Mouse (Mus musculus): ENCODE results near the gene Olfr645. TPM values are rescaled to one million over a fixed set of nuclear protein-coding genes. Genes with fewer than 3 reads are reported as not detected.

Olfr645 gene
- polyA plus RNA-seq (2015; fragmentation: Nextera tagmentation; extraction: Ambion mirVana), result not detected in 2 replicates

DNA sequence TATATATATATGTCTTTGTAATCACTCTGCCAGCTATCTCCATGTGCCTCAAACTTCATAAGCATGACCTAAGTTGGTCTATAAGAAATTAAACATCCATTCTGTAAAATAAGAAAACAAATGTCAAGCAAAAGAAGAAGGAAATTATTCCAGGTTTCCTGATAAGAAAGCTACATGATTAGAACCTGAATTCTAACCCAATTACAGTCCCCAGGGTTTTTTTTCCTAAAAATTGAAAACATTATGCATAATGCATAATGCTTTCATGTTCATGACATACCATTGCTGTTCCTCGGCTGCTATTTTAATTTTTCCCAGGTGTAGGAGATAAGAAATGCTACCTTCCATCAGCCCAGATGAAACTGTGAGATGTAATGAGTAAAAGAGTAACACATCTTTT is at the start of gene Olfr645:
Gene Olfr645, minus strand, starts transcription at position 101 of the 400 bp plus-strand sequence.
- no peaks in the 10 kb centered on the region for H3K27me3 ChIP-seq (replicated peaks)
- no peak within 1 kb of the TSS for H3K4me3 ChIP-seq (replicated peaks)
- no peak for ATAC-seq
- no peaks in the 10 kb centered on the region for H3K9me3 ChIP-seq
- no peaks in the 10 kb centered on the region for H3K4me1 ChIP-seq (replicated peaks)
- H3K36me3 ChIP-seq, result no peaks in the 10 kb centered on the region
- no peak within 1 kb of the TSS for H3K27ac ChIP-seq
- H3K4me2 ChIP-seq (replicated peaks), result no peak within 1 kb of the TSS
- 81% methylated on average over 1 of the region's 1 CpGs for WGBS
- no peak within 1 kb of the TSS for H3K9ac ChIP-seq

DNA sequence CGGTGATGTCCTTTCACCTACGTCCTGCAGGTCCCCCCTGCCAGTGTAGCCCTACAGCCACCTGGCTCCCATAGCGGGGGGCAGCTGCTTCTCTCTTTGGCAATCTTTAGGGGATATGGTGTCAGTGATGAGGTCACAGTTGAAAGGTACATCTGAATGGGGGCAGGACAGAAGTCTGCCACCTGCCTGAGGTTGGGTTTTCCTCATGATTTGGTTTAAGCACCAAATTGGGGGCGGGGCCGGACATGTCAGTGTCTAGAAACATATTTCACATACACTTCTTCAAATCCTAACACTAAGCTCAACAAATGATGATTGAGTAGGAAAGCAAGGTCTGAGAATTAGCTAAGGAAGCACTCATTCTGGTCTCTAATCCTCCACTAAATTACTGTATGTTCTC is 44.5 kb upstream of the Olfr645 start, which contains the start of gene Ubqln5:
Gene Ubqln5, minus strand, starts transcription at position 101 of the 400 bp plus-strand sequence.
- WGBS, result 94% methylated on average over 5 of the region's 5 CpGs
- Histone ChIP-seq H3K27ac (no peak within 1 kb of the TSS), H3K27me3 (replicated peaks) (no peaks in the 10 kb centered on the region), H3K4me2 (replicated peaks) (no peak within 1 kb of the TSS), H3K4me3 (replicated peaks) (no peak within 1 kb of the TSS), H3K4me1 (replicated peaks) (no peaks in the 10 kb centered on the region), H3K9ac (no peak within 1 kb of the TSS), H3K36me3 (no peaks in the 10 kb centered on the region), H3K9me3 (no peaks in the 10 kb centered on the region)
- ATAC-seq, result no peak

DNA sequence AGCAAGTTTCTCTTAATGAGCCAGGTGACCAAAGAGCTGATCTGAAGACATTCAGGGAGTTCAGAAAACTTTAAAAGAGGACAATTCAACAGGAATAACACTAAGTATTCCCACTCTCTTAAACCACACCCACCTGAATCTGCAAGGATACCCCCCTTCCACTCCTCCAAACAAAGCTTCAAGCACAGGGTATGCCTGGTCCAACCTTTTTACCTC is 19.4 kb upstream of the Olfr645 start, which contains the start of gene Olfr646:
Gene Olfr646, plus strand, starts transcription at position 117 of the 216 bp plus-strand sequence.
- Histone ChIP-seq H3K27me3 (replicated peaks) (no peaks in the 10 kb centered on the region), H3K9me3 (no peaks in the 10 kb centered on the region), H3K9ac (no peak within 1 kb of the TSS), H3K27ac (no peak within 1 kb of the TSS), H3K4me1 (replicated peaks) (no peaks in the 10 kb centered on the region), H3K4me3 (replicated peaks) (no peak within 1 kb of the TSS), H3K4me2 (replicated peaks) (no peak within 1 kb of the TSS), H3K36me3 (no peaks in the 10 kb centered on the region)
- no peak for ATAC-seq

DNA sequence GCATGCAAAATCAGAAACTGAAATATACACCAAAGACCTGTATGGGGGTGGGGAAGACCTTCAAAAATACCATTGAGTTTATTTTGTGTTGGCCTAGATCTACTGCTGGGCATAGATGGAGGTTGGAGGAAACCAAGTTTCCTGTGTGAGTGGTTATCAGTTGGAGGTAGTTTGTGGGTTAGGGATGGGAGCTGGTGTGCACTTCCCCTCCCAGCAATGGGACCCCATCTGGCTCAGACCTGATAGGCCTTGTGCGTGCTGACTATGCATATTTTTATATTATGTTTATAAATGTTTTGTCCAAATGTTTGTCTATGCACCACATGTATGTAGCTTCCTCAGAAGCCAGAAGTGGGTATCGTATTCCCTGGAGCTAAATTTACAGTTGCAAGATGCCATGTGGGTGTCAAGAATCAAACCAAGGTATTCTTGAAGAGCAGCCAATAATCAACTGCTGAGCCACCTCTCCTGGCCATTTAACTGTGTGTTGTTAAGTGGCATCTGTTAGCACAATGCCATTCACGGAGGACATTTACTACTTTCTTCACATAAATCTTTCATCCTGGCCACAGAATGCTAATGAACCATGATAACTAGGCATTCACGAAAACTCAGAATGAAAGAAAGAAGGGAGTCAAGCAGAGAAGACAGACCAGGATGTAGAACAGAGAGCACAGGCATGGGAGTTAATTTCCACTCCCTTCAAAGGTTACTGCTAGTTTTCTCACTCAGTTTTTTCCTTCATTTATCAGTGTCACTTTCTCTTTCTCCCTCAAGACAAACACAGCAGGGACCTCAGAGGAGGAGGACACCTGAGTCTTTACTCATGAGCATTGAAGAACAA is 18.9 kb upstream of the Olfr645 start:
- ATAC-seq, result no peak
- WGBS, result 49% methylated on average over 4 of the region's 4 CpGs
- no peaks in the 10 kb centered on the region for H3K27me3 ChIP-seq (replicated peaks)
- H3K9me3 ChIP-seq, result no peaks in the 10 kb centered on the region
- H3K4me3 ChIP-seq (replicated peaks), result no peak overlapping the region
- no peaks in the 10 kb centered on the region for H3K4me1 ChIP-seq (replicated peaks)
- no peak overlapping the region for H3K4me2 ChIP-seq (replicated peaks)
- no peak overlapping the region for H3K27ac ChIP-seq
- no peaks in the 10 kb centered on the region for H3K36me3 ChIP-seq
- no peak overlapping the region for H3K9ac ChIP-seq

DNA sequence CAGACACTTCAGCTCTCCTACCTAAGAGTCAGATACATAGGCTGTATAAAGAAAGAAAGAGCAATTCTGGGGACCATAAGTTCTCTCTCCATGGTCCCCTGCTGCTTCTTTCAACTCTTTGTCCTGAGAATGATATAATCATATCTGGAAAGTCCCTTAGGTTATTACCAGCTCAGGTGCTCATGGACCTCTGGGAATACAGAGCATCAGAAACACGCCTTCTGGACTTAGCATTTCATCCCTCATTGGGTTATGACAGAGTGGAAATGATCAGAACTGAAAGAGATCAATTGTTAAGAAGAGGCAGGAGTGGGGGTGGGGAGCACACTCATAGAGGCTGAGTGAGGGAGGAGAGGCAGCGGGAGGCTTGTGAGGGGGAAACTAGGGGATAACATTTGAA is 13.5 kb downstream of the Olfr645 start, which contains the start of gene Olfr644:
Gene Olfr644, minus strand, starts transcription at position 101 of the 400 bp plus-strand sequence.
- no peak within 1 kb of the TSS for H3K4me2 ChIP-seq (replicated peaks)

DNA sequence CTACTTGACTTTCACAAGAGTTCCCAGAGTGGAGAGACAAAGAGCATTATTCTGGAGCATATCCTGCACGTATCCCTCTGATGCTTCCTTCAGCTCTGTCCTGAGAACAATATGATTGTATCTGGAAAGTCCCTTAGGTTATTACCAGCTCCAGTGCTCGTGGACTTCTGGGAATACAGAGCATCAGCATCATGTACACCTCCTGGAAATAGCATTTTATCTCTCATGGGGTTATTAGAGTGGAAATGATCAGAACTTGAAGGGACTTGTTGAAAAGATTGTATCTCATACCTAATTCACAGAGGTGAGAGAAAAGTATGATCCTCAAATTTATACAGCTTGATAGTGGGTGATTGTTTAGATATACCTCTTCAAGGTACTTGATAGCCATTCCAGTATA is 23.9 kb downstream of the Olfr645 start, which contains the start of gene 4930516K23Rik:
Gene 4930516K23Rik, minus strand, starts transcription at position 101 of the 400 bp plus-strand sequence.
- Histone ChIP-seq H3K27me3 (replicated peaks) (no peaks in the 10 kb centered on the region), H3K4me1 (replicated peaks) (no peaks in the 10 kb centered on the region), H3K9me3 (no peaks in the 10 kb centered on the region), H3K4me2 (replicated peaks) (no peak within 1 kb of the TSS), H3K36me3 (no peaks in the 10 kb centered on the region), H3K9ac (no peak within 1 kb of the TSS), H3K27ac (no peak within 1 kb of the TSS), H3K4me3 (replicated peaks) (no peak within 1 kb of the TSS)
- 44% methylated on average over 2 of the region's 2 CpGs for WGBS
- no peak for ATAC-seq

More for the DNA sequence above, 13.5 kb downstream of the Olfr645 start, which contains the start of gene Olfr644:
- no peak within 1 kb of the TSS for H3K9ac ChIP-seq
- no peaks in the 10 kb centered on the region for H3K9me3 ChIP-seq
- no peak within 1 kb of the TSS for H3K27ac ChIP-seq
- no peak for ATAC-seq
- no peak within 1 kb of the TSS for H3K4me3 ChIP-seq (replicated peaks)
- no peaks in the 10 kb centered on the region for H3K27me3 ChIP-seq (replicated peaks)
- H3K36me3 ChIP-seq, result no peaks in the 10 kb centered on the region
- H3K4me1 ChIP-seq (replicated peaks), result no peaks in the 10 kb centered on the region
- 66% methylated on average over 2 of the region's 2 CpGs for WGBS

DNA sequence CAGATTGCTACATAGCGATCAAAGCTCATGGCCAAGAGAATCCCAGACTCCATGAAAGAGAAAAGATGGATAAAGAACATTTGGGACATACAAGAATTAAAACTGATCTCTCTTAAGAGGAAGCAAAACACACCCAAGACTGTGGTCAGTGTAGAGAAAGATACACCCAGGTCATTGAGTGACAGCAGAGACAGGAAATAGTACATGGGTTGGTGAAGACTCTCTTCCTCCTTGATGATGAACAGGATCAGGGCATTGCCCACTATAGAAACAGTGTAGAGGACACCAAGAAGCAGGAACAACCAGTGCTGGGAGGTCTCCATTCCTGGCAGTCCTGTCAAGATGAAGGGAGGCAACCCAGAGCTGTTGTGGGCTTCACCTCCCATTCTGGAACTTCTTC is 26.1 kb downstream of the Olfr645 start:
- Histone ChIP-seq H3K4me2 (replicated peaks) (no peak overlapping the region), H3K36me3 (no peaks in the 10 kb centered on the region), H3K9me3 (no peaks in the 10 kb centered on the region), H3K4me1 (replicated peaks) (no peaks in the 10 kb centered on the region), H3K27ac (no peak overlapping the region), H3K9ac (no peak overlapping the region), H3K4me3 (replicated peaks) (no peak overlapping the region), H3K27me3 (replicated peaks) (no peaks in the 10 kb centered on the region)
- WGBS, result 96% methylated on average over 1 of the region's 1 CpGs
- no peak for ATAC-seq

DNA sequence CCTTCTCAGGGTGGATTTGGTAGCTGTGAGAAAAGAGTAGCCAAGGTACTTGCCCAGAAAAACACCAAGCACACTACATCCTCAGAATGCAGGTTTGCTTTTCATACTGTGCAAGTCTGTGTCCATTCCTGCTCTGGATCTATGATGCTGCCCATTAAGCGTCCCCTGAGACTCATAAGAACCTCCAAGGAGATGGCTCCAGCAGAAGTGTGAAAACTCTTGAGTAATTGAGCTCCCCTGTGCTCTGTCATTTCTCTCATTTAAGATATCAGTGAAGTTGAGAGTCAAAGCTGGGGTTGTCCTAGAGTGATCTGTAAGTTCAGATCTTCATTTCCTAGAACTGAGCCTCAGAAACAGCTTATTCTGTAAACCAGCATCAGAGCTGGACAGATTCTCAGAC is 32.7 kb downstream of the Olfr645 start, which contains the start of gene Olfr642:
Gene Olfr642, minus strand, starts transcription at position 101 of the 400 bp plus-strand sequence.
- Histone ChIP-seq H3K27me3 (replicated peaks) (no peaks in the 10 kb centered on the region), H3K9me3 (no peaks in the 10 kb centered on the region), H3K36me3 (no peaks in the 10 kb centered on the region), H3K4me3 (replicated peaks) (no peak within 1 kb of the TSS), H3K4me2 (replicated peaks) (no peak within 1 kb of the TSS), H3K4me1 (replicated peaks) (no peaks in the 10 kb centered on the region), H3K27ac (no peak within 1 kb of the TSS), H3K9ac (no peak within 1 kb of the TSS)
- no peak for ATAC-seq
- 71% methylated on average over 1 of the region's 1 CpGs for WGBS

DNA sequence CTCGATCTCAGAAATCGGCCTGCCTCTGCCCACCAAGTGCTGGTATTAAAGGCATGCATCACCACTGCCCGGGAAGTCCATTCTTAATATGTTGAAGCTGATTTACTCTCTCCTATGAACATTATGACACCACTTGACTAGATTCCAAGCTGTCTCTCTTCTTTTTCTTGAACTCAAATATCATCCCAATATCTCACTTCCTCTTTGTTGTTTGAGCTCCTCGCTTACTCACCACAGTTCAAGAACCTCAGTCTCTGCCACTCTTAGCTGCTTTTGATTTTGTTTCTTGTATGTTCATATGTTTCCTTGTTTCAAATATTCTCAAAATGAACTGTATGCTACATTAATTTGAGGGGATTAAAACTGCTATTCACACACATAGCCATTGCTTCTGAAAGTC is 34.5 kb downstream of the Olfr645 start:
- no peak for ATAC-seq
- H3K9ac ChIP-seq, result no peak overlapping the region

DNA sequence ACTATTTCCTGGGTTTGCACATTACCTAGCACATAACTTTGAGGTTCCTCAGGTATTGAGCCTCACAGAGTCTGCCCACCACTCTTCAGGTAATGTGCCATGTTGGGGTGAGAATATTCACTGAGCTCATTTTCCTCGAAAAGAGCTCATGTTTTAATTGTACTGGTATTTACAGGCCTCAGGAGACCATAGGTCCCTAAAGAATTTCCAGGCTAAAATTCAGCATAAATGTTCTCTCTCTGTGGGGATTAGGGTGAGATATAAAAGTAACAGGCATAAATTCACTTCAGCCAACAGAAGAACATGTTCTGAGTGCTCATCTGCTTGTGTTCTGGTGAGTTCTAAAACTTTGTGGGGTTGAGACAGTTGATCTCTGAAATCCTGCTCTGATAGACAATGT is 50.1 kb downstream of the Olfr645 start, which contains the start of gene Olfr641:
Gene Olfr641, plus strand, starts transcription at position 301 of the 400 bp plus-strand sequence.
- no peaks in the 10 kb centered on the region for H3K27me3 ChIP-seq (replicated peaks)
- WGBS, result 74% methylated on average over 1 of the region's 1 CpGs
- no peak for ATAC-seq
- no peak within 1 kb of the TSS for H3K4me3 ChIP-seq (replicated peaks)
- no peaks in the 10 kb centered on the region for H3K4me1 ChIP-seq (replicated peaks)
- H3K36me3 ChIP-seq, result no peaks in the 10 kb centered on the region
- H3K27ac ChIP-seq, result no peak within 1 kb of the TSS
- H3K9ac ChIP-seq, result no peak within 1 kb of the TSS
- H3K9me3 ChIP-seq, result no peaks in the 10 kb centered on the region
- H3K4me2 ChIP-seq (replicated peaks), result no peak within 1 kb of the TSS

More for the DNA sequence above, 34.5 kb downstream of the Olfr645 start:
- no peaks in the 10 kb centered on the region for H3K4me1 ChIP-seq (replicated peaks)
- no peaks in the 10 kb centered on the region for H3K36me3 ChIP-seq
- no peak overlapping the region for H3K4me2 ChIP-seq (replicated peaks)
- no peak overlapping the region for H3K27ac ChIP-seq
- no peaks in the 10 kb centered on the region for H3K27me3 ChIP-seq (replicated peaks)
- no peaks in the 10 kb centered on the region for H3K9me3 ChIP-seq
- 90% methylated on average over 4 of the region's 4 CpGs for WGBS
- H3K4me3 ChIP-seq (replicated peaks), result no peak overlapping the region

All from intestine, embryonic 15.5 days (tissue).